In genomic region chr3:152092385-152093057, GRCm38 (mm10) we compare ENCODE assay signal across 7 mouse cellular contexts.
DNase-seq lines count a peak whose midpoint lies in the region; ATAC-seq and TF ChIP-seq lines count a peak whose summit lies in the region.

No protein-coding gene starts in this region.

- no peak for TF ChIP-seq POLR2A in embryonic fibroblast, embryonic 13.5 days (IDR thresholded peaks at IDR 0.05; ENCODE audit: low read depth, low read length)

- TF ChIP-seq CTCF in embryonic fibroblast, embryonic 13.5 days (IDR thresholded peaks at IDR 0.05; ENCODE audit: borderline replicate concordance, insufficient read depth, low read length) = peak; percentile 47; the same call in 1 of the 2 replicates
- TF ChIP-seq CTCF in intestine, postnatal 0 days (IDR thresholded peaks at IDR 0.05; ENCODE audit: low read depth) = peak; percentile 57

- H3K27me3 ChIP-seq in neural tube, embryonic 11.5 days (ENCODE audit: control insufficient read depth, insufficient read depth, low read length) = no peaks in the 10 kb centered on the region
- H3K27me3 ChIP-seq in intestine, postnatal 0 days (replicated peaks; ENCODE audit: control insufficient read depth, insufficient read depth, low read length) = no peaks in the 10 kb centered on the region

- H3K4me1 ChIP-seq in neural tube, embryonic 11.5 days (ENCODE audit: control insufficient read depth, insufficient read depth, low read length) = no peaks in the 10 kb centered on the region
- H3K4me1 ChIP-seq in embryonic fibroblast, embryonic 13.5 days (ENCODE audit: control insufficient read depth, insufficient read depth, low read length) = no peaks in the 10 kb centered on the region
- no peaks in the 10 kb centered on the region for H3K4me1 ChIP-seq in intestine, postnatal 0 days (replicated peaks; ENCODE audit: control insufficient read depth, insufficient read depth, low read length)

- peak overlapping the region; percentile 28 for H3K4me2 ChIP-seq in neural tube, embryonic 11.5 days (ENCODE audit: low read depth)
- H3K4me2 ChIP-seq in intestine, postnatal 0 days (replicated peaks; ENCODE audit: low read depth) = peak overlapping the region; percentile 44

- H3K36me3 ChIP-seq in neural tube, embryonic 11.5 days (ENCODE audit: control insufficient read depth, insufficient read depth, low read length) = no peaks in the 10 kb centered on the region
- H3K36me3 ChIP-seq in intestine, postnatal 0 days (ENCODE audit: control insufficient read depth, insufficient read depth) = 0 out of 2 replicates have a peak, but pooled peaks cover 4% of the 10 kb centered on the region

- intact Hi-C loops in gastrocnemius, postnatal 14 days (cut with DNase I; ENCODE audit: low total_unique reads) = loop anchor here (5.0 kb wide), 1 partner anchor 375 kb away; no protein-coding TSS in a partner anchor

- H3K9me3 ChIP-seq in neural tube, embryonic 11.5 days (ENCODE audit: control insufficient read depth, low read length) = no peaks in the 10 kb centered on the region
- no peaks in the 10 kb centered on the region for H3K9me3 ChIP-seq in intestine, postnatal 0 days (ENCODE audit: control insufficient read depth)

- no peak overlapping the region for H3K9ac ChIP-seq in neural tube, embryonic 11.5 days (ENCODE audit: low read length)
- H3K9ac ChIP-seq in intestine, postnatal 0 days (ENCODE audit: low read depth, low read length) = no peak overlapping the region

- no peak overlapping the region for H3K27ac ChIP-seq in neural tube, embryonic 11.5 days (ENCODE audit: low read depth, low read length)
- no peak overlapping the region for H3K27ac ChIP-seq in embryonic fibroblast, embryonic 13.5 days (ENCODE audit: insufficient read depth, low read length)
- H3K27ac ChIP-seq in intestine, postnatal 0 days (ENCODE audit: low read depth, low read length) = no peak overlapping the region

- H3K4me3 ChIP-seq in neural tube, embryonic 11.5 days (ENCODE audit: low read depth, low read length) = peak overlapping the region; percentile 29
- H3K4me3 ChIP-seq in embryonic fibroblast, embryonic 13.5 days (ENCODE audit: insufficient read depth, low read length) = peak overlapping the region; percentile 25
- peak overlapping the region; percentile 26 for H3K4me3 ChIP-seq in intestine, postnatal 0 days (ENCODE audit: low read depth, low read length)

- no peak for DNase-seq in neural tube, embryonic 11.5 days (ENCODE audit: low spot score)
- DNase-seq in neural tube, embryonic 10.5 days (ENCODE audit: extremely low spot score, low spot score) = no peak
- peak; percentile 34 for DNase-seq in retina, embryonic 14.5 days (ENCODE audit: low spot score)
- DNase-seq in gastrocnemius, postnatal 14 days = no peak
- no peak for DNase-seq in ovary, postnatal 10 days (ENCODE audit: low spot score)

- ATAC-seq in neural tube, embryonic 11.5 days (ENCODE audit: insufficient read depth, low FRiP score, low TSS enrichment) = no peak
- ATAC-seq in intestine, postnatal 0 days = no peak

- WGBS in neural tube, embryonic 11.5 days = 52% methylated on average over 34 of the region's 34 CpGs
- WGBS in intestine, postnatal 0 days = 61% methylated on average over 34 of the region's 34 CpGs
